Mouse (Mus musculus): Measurements from ENCODE around the gene Srrm2.

Srrm2 gene

DNA sequence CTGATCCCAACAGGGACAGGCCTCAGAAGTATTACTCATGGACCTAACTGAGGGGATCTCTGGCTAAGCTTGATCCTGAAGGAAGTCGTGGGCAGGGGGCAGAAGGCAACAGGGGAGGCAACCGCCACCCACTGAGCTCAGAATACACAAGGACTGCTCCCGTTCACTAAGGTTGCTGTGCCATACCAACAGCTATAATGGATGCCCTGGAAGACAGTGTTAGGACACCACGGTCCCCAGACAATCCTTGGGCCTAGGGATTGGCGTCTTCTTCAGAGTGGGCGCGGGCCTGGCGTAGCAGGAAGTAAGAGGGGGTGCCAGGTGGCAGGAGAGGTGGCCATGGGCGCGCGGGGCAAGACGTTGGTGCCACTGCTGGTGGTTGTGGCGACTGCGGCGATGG is 77.4 kb downstream of the Srrm2 start, which contains the start of gene Prss21:
Gene Prss21, plus strand, starts transcription at position 301 of the 400 bp plus-strand sequence.
- no peak for DNase-seq

DNA sequence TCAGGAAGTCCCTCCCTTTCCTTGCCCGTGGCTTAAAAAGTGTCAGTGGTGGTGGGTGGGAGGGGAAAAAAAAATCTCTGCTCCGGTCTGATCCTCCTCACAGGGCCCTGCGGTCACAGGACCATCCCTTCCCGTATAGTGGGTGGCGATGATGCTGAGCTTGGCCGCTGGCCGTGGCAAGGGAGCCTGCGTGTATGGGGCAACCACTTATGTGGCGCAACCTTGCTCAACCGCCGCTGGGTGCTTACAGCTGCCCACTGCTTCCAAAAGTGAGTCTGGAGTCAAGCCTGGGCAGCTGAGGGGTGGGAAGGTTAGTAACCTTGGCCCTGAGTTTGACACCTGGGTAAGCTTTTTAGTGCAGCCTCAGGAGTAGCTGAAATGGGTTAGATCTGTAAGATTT is 78.2 kb downstream of the Srrm2 start:
- no peak for DNase-seq
